Mouse (Mus musculus): Measurements from ENCODE around the gene Ifitm3.

- TF ChIP-seq SRF (IDR thresholded peaks at IDR 0.05; ENCODE audit: control insufficient read depth, insufficient read length, low read depth), result no peak
- no peak for TF ChIP-seq POLR2A (IDR thresholded peaks at IDR 0.05; ENCODE audit: insufficient read length, low read depth)
- no peak for TF ChIP-seq MYOD1 (IDR thresholded peaks at IDR 0.05; ENCODE audit: control insufficient read depth in 1 of 3, insufficient read length in 2 of 3, low read depth in 2 of 3)
- no peak for TF ChIP-seq POLR2AphosphoS2 (IDR thresholded peaks at IDR 0.05; ENCODE audit: insufficient read length, low read depth)
- TF ChIP-seq TCF12 (IDR thresholded peaks at IDR 0.05; ENCODE audit: insufficient read depth, poor library complexity, severe bottlenecking), result no peak
- no peak for TF ChIP-seq E2F4 (IDR thresholded peaks at IDR 0.05; ENCODE audit: insufficient read depth)
- no peak for TF ChIP-seq USF1 (IDR thresholded peaks at IDR 0.05; ENCODE audit: low read depth)
- no peak for TF ChIP-seq MAX (IDR thresholded peaks at IDR 0.05; ENCODE audit: low read depth)
- no peak for TF ChIP-seq CEBPB (IDR thresholded peaks at IDR 0.05; ENCODE audit: insufficient read depth, poor library complexity, severe bottlenecking)
These were observed 22.0 kb upstream of the Ifitm3 start for GRCm38 (mm10) chr7:141032458-141033167.

Measured in myocyte (in vitro differentiated cells).